Mouse (Mus musculus) frontal cortex, postnatal 36 days (tissue): ENCODE data around the gene Pam.

Experiments
- DNase-seq, 2 experiments: peaks; one replicate each; pipeline ENCODE4 v3.0.0; 2022; ENCODE audit warnings: low spot score in 2 of 2

Gene Pam

GRCm38 (mm10) chr1:97833466-97834353, 261.7 kb downstream of the Pam start:
- peak in 1 of 2 experiments; percentile 35 for DNase-seq

- DNase-seq: no peak
Measured at GRCm38 (mm10) chr1:97828087-97828486, 267.4 kb downstream of the Pam start.

- peak in 1 of 2 experiments; percentile 26 for DNase-seq
Measured at GRCm38 (mm10) chr1:97827566-97827965, 267.9 kb downstream of the Pam start.

GRCm38 (mm10) chr1:97822904-97823303, 272.5 kb downstream of the Pam start:
- no peak for DNase-seq

- no peak for DNase-seq
Measured at GRCm38 (mm10) chr1:97822203-97822602, 273.2 kb downstream of the Pam start.

- DNase-seq: no peak
Measured at GRCm38 (mm10) chr1:97821282-97821681, 274.2 kb downstream of the Pam start.

GRCm38 (mm10) chr1:97809255-97809912, 286.1 kb downstream of the Pam start:
- no peak for DNase-seq

- no peak for DNase-seq
Measured at GRCm38 (mm10) chr1:97804520-97804919, 290.9 kb downstream of the Pam start.

- no peak for DNase-seq
Measured at GRCm38 (mm10) chr1:97802207-97802902, 293.1 kb downstream of the Pam start.

GRCm38 (mm10) chr1:97795936-97796335, 299.5 kb downstream of the Pam start:
- DNase-seq: no peak

GRCm38 (mm10) chr1:97794110-97794509, 301.3 kb downstream of the Pam start:
- no peak for DNase-seq

GRCm38 (mm10) chr1:97788490-97788889, 307.0 kb downstream of the Pam start:
- DNase-seq: no peak

- DNase-seq: no peak
Measured at GRCm38 (mm10) chr1:97787674-97788073, 307.8 kb downstream of the Pam start.

- DNase-seq: no peak
Measured at GRCm38 (mm10) chr1:97785685-97786393, 309.6 kb downstream of the Pam start.

GRCm38 (mm10) chr1:97784928-97785327, 310.5 kb downstream of the Pam start:
- DNase-seq: no peak

- DNase-seq: no peak
Measured at GRCm38 (mm10) chr1:97781674-97782073, 313.8 kb downstream of the Pam start.

- no peak for DNase-seq
Measured at GRCm38 (mm10) chr1:97773973-97774372, 321.5 kb downstream of the Pam start.

GRCm38 (mm10) chr1:97773362-97773761, 322.1 kb downstream of the Pam start:
- no peak for DNase-seq

GRCm38 (mm10) chr1:97771727-97772126, 323.7 kb downstream of the Pam start:
- DNase-seq: no peak

GRCm38 (mm10) chr1:97771118-97771517, 324.3 kb downstream of the Pam start:
- no peak for DNase-seq

- DNase-seq: peak; percentile 93
Measured at GRCm38 (mm10) chr1:97769904-97770753, 325.3 kb downstream of the Pam start, which contains the start of the genes Gin1 and Ppip5k2. Gene Gin1 (plus strand): TSS chr1:97770172. Gene Ppip5k2 (minus strand): TSS chr1:97770411.
